Mouse (Mus musculus): ENCODE data around the gene Rhoc.
"Not testable (repeated sequence)": the region's sequence is repeated elsewhere in the genome, so short reads cannot be mapped to it uniquely, and the experiment has no call there.

Gene Rhoc

GRCm38 (mm10) chr3:104788075-104788474 is at the start of gene Rhoc:
Gene Rhoc (plus strand): TSS chr3:104788375.
- no peak for DNase-seq (ENCODE audit: inconsistent age in 2 of 2, low spot score in 1 of 2)

- DNase-seq (ENCODE audit: inconsistent age in 2 of 2, low spot score in 1 of 2) = no peak
Observed at GRCm38 (mm10) chr3:104741954-104742353, 46.2 kb upstream of the Rhoc start.

- DNase-seq (ENCODE audit: inconsistent age in 2 of 2, low spot score in 1 of 2) = no peak
Observed at GRCm38 (mm10) chr3:104743161-104743560, 45.0 kb upstream of the Rhoc start.

GRCm38 (mm10) chr3:104743864-104744263 is 44.3 kb upstream of the Rhoc start:
- DNase-seq (ENCODE audit: inconsistent age in 2 of 2, low spot score in 1 of 2) = no peak

GRCm38 (mm10) chr3:104752845-104753244 is 35.3 kb upstream of the Rhoc start:
- DNase-seq (ENCODE audit: inconsistent age in 2 of 2, low spot score in 1 of 2) = peak; percentile 11 to 58

- DNase-seq (ENCODE audit: inconsistent age in 2 of 2, low spot score in 1 of 2) = peak; percentile 35 to 76
Observed at GRCm38 (mm10) chr3:104758406-104758805, 29.8 kb upstream of the Rhoc start.

- no peak for DNase-seq (ENCODE audit: inconsistent age in 2 of 2, low spot score in 1 of 2)
Observed at GRCm38 (mm10) chr3:104758869-104759268, 29.3 kb upstream of the Rhoc start.

GRCm38 (mm10) chr3:104762103-104762863 is 25.9 kb upstream of the Rhoc start:
- DNase-seq (ENCODE audit: inconsistent age in 2 of 2, low spot score in 1 of 2) = not testable (repeated sequence)

GRCm38 (mm10) chr3:104765021-104765420 is 23.2 kb upstream of the Rhoc start:
- peak in 1 of 2 experiments; percentile 43 for DNase-seq (ENCODE audit: inconsistent age in 2 of 2, low spot score in 1 of 2)

- DNase-seq (ENCODE audit: inconsistent age in 2 of 2, low spot score in 1 of 2) = no peak
Observed at GRCm38 (mm10) chr3:104767141-104767540, 21.0 kb upstream of the Rhoc start.

- DNase-seq (ENCODE audit: inconsistent age in 2 of 2, low spot score in 1 of 2) = no peak
Observed at GRCm38 (mm10) chr3:104767716-104768115, 20.5 kb upstream of the Rhoc start.

GRCm38 (mm10) chr3:104769135-104769534 is 19.0 kb upstream of the Rhoc start:
- DNase-seq (ENCODE audit: inconsistent age in 2 of 2, low spot score in 1 of 2) = no peak

- peak; percentile 50 to 75 for DNase-seq (ENCODE audit: inconsistent age in 2 of 2, low spot score in 1 of 2)
Observed at GRCm38 (mm10) chr3:104770035-104770434, 18.1 kb upstream of the Rhoc start.

- DNase-seq (ENCODE audit: inconsistent age in 2 of 2, low spot score in 1 of 2) = no peak
Observed at GRCm38 (mm10) chr3:104770918-104771317, 17.3 kb upstream of the Rhoc start.

GRCm38 (mm10) chr3:104771460-104771859 is 16.7 kb upstream of the Rhoc start:
- DNase-seq (ENCODE audit: inconsistent age in 2 of 2, low spot score in 1 of 2) = no peak

GRCm38 (mm10) chr3:104773301-104773700 is 14.9 kb upstream of the Rhoc start:
- DNase-seq (ENCODE audit: inconsistent age in 2 of 2, low spot score in 1 of 2) = no peak

- DNase-seq (ENCODE audit: inconsistent age in 2 of 2, low spot score in 1 of 2) = peak in 1 of 2 experiments; percentile 63
Observed at GRCm38 (mm10) chr3:104777342-104777741, 10.8 kb upstream of the Rhoc start.

GRCm38 (mm10) chr3:104779949-104780348 is 8.2 kb upstream of the Rhoc start:
- DNase-seq (ENCODE audit: inconsistent age in 2 of 2, low spot score in 1 of 2) = peak; percentile 53 to 83

- peak; percentile 73 to 90 for DNase-seq (ENCODE audit: inconsistent age in 2 of 2, low spot score in 1 of 2)
Observed at GRCm38 (mm10) chr3:104780561-104781420, 7.4 kb upstream of the Rhoc start, which contains the start of gene Ppm1j. Gene Ppm1j (plus strand): TSS chr3:104781056.

GRCm38 (mm10) chr3:104781471-104781903 is 6.7 kb upstream of the Rhoc start, which contains the start of gene Fam19a3:
Gene Fam19a3 (minus strand): TSS chr3:104781840.
- peak; percentile 39 to 72 for DNase-seq (ENCODE audit: inconsistent age in 2 of 2, low spot score in 1 of 2)

- peak; percentile 74 to 89 for DNase-seq (ENCODE audit: inconsistent age in 2 of 2, low spot score in 1 of 2)
Observed at GRCm38 (mm10) chr3:104782061-104782681, 6.0 kb upstream of the Rhoc start.
